Comparison of ENCODE assay signal across 8 mouse cellular contexts in the genomic region with DNA sequence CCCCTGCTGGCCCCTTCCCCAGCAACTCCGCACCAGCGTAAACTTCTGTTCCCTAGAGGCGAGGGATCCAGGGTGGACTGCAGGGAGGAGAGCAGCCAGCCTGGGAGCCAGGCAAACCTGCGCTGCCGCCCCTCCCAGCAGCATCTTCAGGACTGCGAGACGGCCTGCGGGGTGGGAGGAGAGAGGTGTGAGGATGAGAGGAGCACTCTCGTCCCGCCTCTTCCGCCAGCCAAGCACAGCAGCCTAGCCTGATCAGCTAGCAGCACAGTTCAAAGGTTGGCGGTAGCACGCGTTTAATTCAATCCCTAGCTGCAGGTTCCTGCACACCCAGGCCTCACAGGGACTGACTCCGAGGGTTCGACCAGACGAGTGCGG. TPM values are rescaled to one million over a fixed set of nuclear protein-coding genes. Genes with fewer than 3 reads are reported as not detected.
DNase-seq lines count a peak whose midpoint lies in the region; ATAC-seq lines count a peak whose summit lies in the region.

No protein-coding gene starts in this region.

- peak overlapping the region; percentile 92 for H3K27ac ChIP-seq in forebrain, embryonic 12.5 days
- peak overlapping the region; percentile 97 for H3K27ac ChIP-seq in intestine, embryonic 16.5 days (ENCODE audit: low read length)
- H3K27ac ChIP-seq in liver, embryonic 13.5 days, result peak overlapping the region; percentile 98

- H3K27me3 ChIP-seq in forebrain, embryonic 12.5 days, result peaks cover 19% of the 10 kb centered on the region; the same call in 1 of the 2 replicates
- no peaks in the 10 kb centered on the region for H3K27me3 ChIP-seq in intestine, embryonic 16.5 days (replicated peaks; ENCODE audit: control insufficient read depth, insufficient read depth, low read length)
- H3K27me3 ChIP-seq in liver, embryonic 13.5 days, result no peaks in the 10 kb centered on the region

- peaks cover 38% of the 10 kb centered on the region for H3K36me3 ChIP-seq in forebrain, embryonic 12.5 days (replicated peaks)
- H3K36me3 ChIP-seq in intestine, embryonic 16.5 days (ENCODE audit: control insufficient read depth, insufficient read depth, low read length), result no peaks in the 10 kb centered on the region
- peaks cover 42% of the 10 kb centered on the region for H3K36me3 ChIP-seq in liver, embryonic 13.5 days

- peaks cover 25% of the 10 kb centered on the region for H3K4me1 ChIP-seq in forebrain, embryonic 12.5 days
- H3K4me1 ChIP-seq in intestine, embryonic 16.5 days (ENCODE audit: control insufficient read depth, insufficient read depth, low read length), result peaks cover 32% of the 10 kb centered on the region
- peaks cover 70% of the 10 kb centered on the region for H3K4me1 ChIP-seq in liver, embryonic 13.5 days (replicated peaks)

- peak overlapping the region; percentile 71 for H3K4me3 ChIP-seq in forebrain, embryonic 12.5 days (replicated peaks)
- H3K4me3 ChIP-seq in intestine, embryonic 16.5 days (ENCODE audit: low read length), result peak overlapping the region; percentile 80
- H3K4me3 ChIP-seq in liver, embryonic 13.5 days (replicated peaks), result peak overlapping the region; percentile 84

- DNase-seq in layer of hippocampus, adult 9-11 months, result peak; percentile 63
- DNase-seq in layer of hippocampus, postnatal 10 days (ENCODE audit: low spot score in 2 of 2), result no peak
- peak; percentile 90 for DNase-seq in brain, adult 2 months (ENCODE audit: low read depth, low spot score)
- DNase-seq in liver, embryonic 13.5 days, result peak; percentile 82
- peak; percentile 81 to 83 for DNase-seq in natural killer cell, adult 2 months (ENCODE audit: low spot score in 2 of 2)
- DNase-seq in testis, postnatal 14 days (ENCODE audit: low spot score), result peak; percentile 70

- H3K4me2 ChIP-seq in forebrain, embryonic 12.5 days, result peak overlapping the region; percentile 97
- peak overlapping the region; percentile 91 for H3K4me2 ChIP-seq in intestine, embryonic 16.5 days (ENCODE audit: low read depth, low read length)
- peak overlapping the region; percentile 100 for H3K4me2 ChIP-seq in liver, embryonic 13.5 days

- under 1% methylated on average over 18 of the region's 18 CpGs for WGBS in forebrain, embryonic 12.5 days
- under 1% methylated on average over 18 of the region's 18 CpGs for WGBS in intestine, embryonic 16.5 days
- under 1% methylated on average over 18 of the region's 18 CpGs for WGBS in liver, embryonic 13.5 days (ENCODE audit: insufficient replicate concordance)

- H3K9me3 ChIP-seq in forebrain, embryonic 12.5 days, result no peaks in the 10 kb centered on the region
- H3K9me3 ChIP-seq in intestine, embryonic 16.5 days (ENCODE audit: control insufficient read depth, low read length), result no peaks in the 10 kb centered on the region
- no peaks in the 10 kb centered on the region for H3K9me3 ChIP-seq in liver, embryonic 13.5 days (replicated peaks)

- peak; percentile 76 for ATAC-seq in forebrain, embryonic 12.5 days (ENCODE audit: low FRiP score)
- ATAC-seq in intestine, embryonic 16.5 days, result peak; percentile 87
- ATAC-seq in liver, embryonic 13.5 days (ENCODE audit: low read depth), result peak; percentile 85

- H3K9ac ChIP-seq in forebrain, embryonic 12.5 days, result peak overlapping the region; percentile 84
- peak overlapping the region; percentile 86 for H3K9ac ChIP-seq in intestine, embryonic 16.5 days (ENCODE audit: low read depth, low read length)
- peak overlapping the region; percentile 93 for H3K9ac ChIP-seq in liver, embryonic 13.5 days

RNA-seq across cellular contexts. Expression of a gene that starts 0.3 kb away (rescaled TPM):
- total RNA-seq in layer of hippocampus, postnatal 10 days (2021), result 10 to 100 TPM; 35.4 to 35.8 TPM
- polyA plus RNA-seq in forebrain, embryonic 12.5 days (2016; fragmentation: Nextera tagmentation; extraction: Ambion mirVana), result 13.4 and 14.5 TPM in 2 replicates
- polyA plus RNA-seq in intestine, embryonic 16.5 days (2015; fragmentation: Nextera tagmentation; extraction: Ambion mirVana), result 13.0 and 14.2 TPM in 2 replicates
- polyA plus RNA-seq in liver, embryonic 13.5 days (2015; fragmentation: Nextera tagmentation; extraction: Ambion mirVana), result 3.9 and 4.4 TPM in 2 replicates

RNA-seq across cellular contexts. Expression of a gene that starts 12.8 kb away (rescaled TPM):
- total RNA-seq in layer of hippocampus, postnatal 10 days (2021), result 10 to 100 TPM; 81.4 to 98.8 TPM
- polyA plus RNA-seq in forebrain, embryonic 12.5 days (2016; fragmentation: Nextera tagmentation; extraction: Ambion mirVana), result 42.3 and 44.6 TPM in 2 replicates
- polyA plus RNA-seq in intestine, embryonic 16.5 days (2015; fragmentation: Nextera tagmentation; extraction: Ambion mirVana), result 19.8 and 20.8 TPM in 2 replicates
- polyA plus RNA-seq in liver, embryonic 13.5 days (2015; fragmentation: Nextera tagmentation; extraction: Ambion mirVana), result 12.6 and 17.5 TPM in 2 replicates

RNA-seq across cellular contexts. Expression of a gene that starts 14.4 kb away (rescaled TPM):
- 1 to 10 TPM; 1.1 to 1.3 TPM for total RNA-seq in layer of hippocampus, postnatal 10 days (2021)
- 0.70 and 0.73 TPM in 2 replicates for polyA plus RNA-seq in forebrain, embryonic 12.5 days (2016; fragmentation: Nextera tagmentation; extraction: Ambion mirVana)
- 1.9 and 2.4 TPM in 2 replicates for polyA plus RNA-seq in intestine, embryonic 16.5 days (2015; fragmentation: Nextera tagmentation; extraction: Ambion mirVana)
- 1.4 TPM in 2 replicates for polyA plus RNA-seq in liver, embryonic 13.5 days (2015; fragmentation: Nextera tagmentation; extraction: Ambion mirVana)

RNA-seq across cellular contexts. Expression of a gene that starts 29.8 kb away (rescaled TPM):
- under 1 TPM; 0.33 to 0.37 TPM for total RNA-seq in layer of hippocampus, postnatal 10 days (2021)
- not detected in 2 replicates for polyA plus RNA-seq in forebrain, embryonic 12.5 days (2016; fragmentation: Nextera tagmentation; extraction: Ambion mirVana)
- 0.15 and 0.18 TPM in 2 replicates for polyA plus RNA-seq in intestine, embryonic 16.5 days (2015; fragmentation: Nextera tagmentation; extraction: Ambion mirVana)
- polyA plus RNA-seq in liver, embryonic 13.5 days (2015; fragmentation: Nextera tagmentation; extraction: Ambion mirVana), result 0.72 and 0.77 TPM in 2 replicates

RNA-seq across cellular contexts. Expression of a gene that starts 34.4 kb away (rescaled TPM):
- 10 to 100 TPM; 28.0 to 30.0 TPM for total RNA-seq in layer of hippocampus, postnatal 10 days (2021)
- 12.8 and 14.6 TPM in 2 replicates for polyA plus RNA-seq in forebrain, embryonic 12.5 days (2016; fragmentation: Nextera tagmentation; extraction: Ambion mirVana)
- polyA plus RNA-seq in intestine, embryonic 16.5 days (2015; fragmentation: Nextera tagmentation; extraction: Ambion mirVana), result 6.2 and 6.6 TPM in 2 replicates
- 4.1 and 4.5 TPM in 2 replicates for polyA plus RNA-seq in liver, embryonic 13.5 days (2015; fragmentation: Nextera tagmentation; extraction: Ambion mirVana)

Comparison
In these comparisons a context has a peak if more than half of its experiments do, and no peak if none do; other contexts are left out.
1. DNase-seq: peak in layer of hippocampus, adult 9-11 months (single experiment), brain, adult 2 months (single experiment), liver, embryonic 13.5 days (single experiment), natural killer cell, adult 2 months (2 of 2) and testis, postnatal 14 days (single experiment); none in layer of hippocampus, postnatal 10 days (0 of 2).
2. Peak in every context shown above with its lines, with median percentiles within 50 percentile points of each other: ATAC-seq, H3K27ac ChIP-seq, H3K4me2 ChIP-seq, H3K4me3 ChIP-seq and H3K9ac ChIP-seq.